Mouse (Mus musculus): ENCODE results near the gene Tlr3. TPM values are rescaled to one million over a fixed set of nuclear protein-coding genes. Genes with fewer than 3 reads are reported as not detected.

The Tlr3 gene
- polyA plus RNA-seq, 1 experiment, result 14.3 TPM

- Histone ChIP-seq H3K27ac (ENCODE audit: insufficient read depth, low read depth, low read length) (peak overlapping the region; percentile 66; the same call in 1 of the 2 replicates), H3K4me3 (ENCODE audit: insufficient read depth, low read length) (peak overlapping the region; percentile 63)
Measured at GRCm38 (mm10) chr8:45409702-45410101, 1.2 kb downstream of the Tlr3 start.

GRCm38 (mm10) chr8:45383250-45383649, 27.6 kb downstream of the Tlr3 start:
- Histone ChIP-seq H3K27ac (ENCODE audit: insufficient read depth, low read depth, low read length) (no peak overlapping the region), H3K4me1 (ENCODE audit: control insufficient read depth, insufficient read depth, low read length) (no peaks in the 10 kb centered on the region), H3K4me3 (ENCODE audit: insufficient read depth, low read length) (no peak overlapping the region)
- no peak for TF ChIP-seq CTCF (IDR thresholded peaks at IDR 0.05; ENCODE audit: low read depth, low read length)

More at GRCm38 (mm10) chr8:45409702-45410101, 1.2 kb downstream of the Tlr3 start:
- no peak for TF ChIP-seq CTCF (IDR thresholded peaks at IDR 0.05; ENCODE audit: low read depth, low read length)
- TF ChIP-seq POLR2A (IDR thresholded peaks at IDR 0.05; ENCODE audit: borderline replicate concordance, low read depth, low read length), result no peak
- peaks cover 15% of the 10 kb centered on the region for H3K4me1 ChIP-seq (ENCODE audit: control insufficient read depth, insufficient read depth, low read length)

- TF ChIP-seq POLR2A (IDR thresholded peaks at IDR 0.05; ENCODE audit: borderline replicate concordance, low read depth, low read length), result no peak
- Histone ChIP-seq H3K27ac (ENCODE audit: insufficient read depth, low read depth, low read length) (no peak within 1 kb of the TSS), H3K4me1 (ENCODE audit: control insufficient read depth, insufficient read depth, low read length) (no peaks in the 10 kb centered on the region), H3K4me3 (ENCODE audit: insufficient read depth, low read length) (no peak within 1 kb of the TSS)
Measured at GRCm38 (mm10) chr8:45381963-45382347, 28.9 kb downstream of the Tlr3 start, which contains the start of gene Fam149a. TSS of gene Fam149a (minus strand) at chr8:45382291.

- Histone ChIP-seq H3K27ac (ENCODE audit: insufficient read depth, low read depth, low read length) (no peak overlapping the region), H3K4me3 (ENCODE audit: insufficient read depth, low read length) (no peak overlapping the region), H3K4me1 (ENCODE audit: control insufficient read depth, insufficient read depth, low read length) (no peaks in the 10 kb centered on the region)
- no peak for TF ChIP-seq CTCF (IDR thresholded peaks at IDR 0.05; ENCODE audit: low read depth, low read length)
- no peak for TF ChIP-seq POLR2A (IDR thresholded peaks at IDR 0.05; ENCODE audit: borderline replicate concordance, low read depth, low read length)
Measured at GRCm38 (mm10) chr8:45381075-45381962, 29.6 kb downstream of the Tlr3 start.

- Histone ChIP-seq H3K4me3 (ENCODE audit: insufficient read depth, low read length) (no peak overlapping the region), H3K4me1 (ENCODE audit: control insufficient read depth, insufficient read depth, low read length) (no peaks in the 10 kb centered on the region), H3K27ac (ENCODE audit: insufficient read depth, low read depth, low read length) (no peak overlapping the region)
- no peak for TF ChIP-seq POLR2A (IDR thresholded peaks at IDR 0.05; ENCODE audit: borderline replicate concordance, low read depth, low read length)
- TF ChIP-seq CTCF (IDR thresholded peaks at IDR 0.05; ENCODE audit: low read depth, low read length), result no peak
Measured at GRCm38 (mm10) chr8:45380598-45380997, 30.3 kb downstream of the Tlr3 start.

- H3K4me1 ChIP-seq (ENCODE audit: control insufficient read depth, insufficient read depth, low read length), result no peaks in the 10 kb centered on the region
- TF ChIP-seq CTCF (IDR thresholded peaks at IDR 0.05; ENCODE audit: low read depth, low read length), result no peak
- no peak for TF ChIP-seq POLR2A (IDR thresholded peaks at IDR 0.05; ENCODE audit: borderline replicate concordance, low read depth, low read length)
- H3K27ac ChIP-seq (ENCODE audit: insufficient read depth, low read depth, low read length), result no peak overlapping the region
- no peak overlapping the region for H3K4me3 ChIP-seq (ENCODE audit: insufficient read depth, low read length)
Measured at GRCm38 (mm10) chr8:45374071-45374470, 36.8 kb downstream of the Tlr3 start.

GRCm38 (mm10) chr8:45367154-45367553, 43.7 kb downstream of the Tlr3 start:
- Histone ChIP-seq H3K4me3 (ENCODE audit: insufficient read depth, low read length) (no peak overlapping the region), H3K27ac (ENCODE audit: insufficient read depth, low read depth, low read length) (no peak overlapping the region), H3K4me1 (ENCODE audit: control insufficient read depth, insufficient read depth, low read length) (peaks cover 4% of the 10 kb centered on the region)
- TF ChIP-seq POLR2A (IDR thresholded peaks at IDR 0.05; ENCODE audit: borderline replicate concordance, low read depth, low read length) (no peak), CTCF (IDR thresholded peaks at IDR 0.05; ENCODE audit: low read depth, low read length) (no peak)

GRCm38 (mm10) chr8:45363220-45363619, 47.7 kb downstream of the Tlr3 start:
- Histone ChIP-seq H3K27ac (ENCODE audit: insufficient read depth, low read depth, low read length) (no peak overlapping the region), H3K4me3 (ENCODE audit: insufficient read depth, low read length) (no peak overlapping the region), H3K4me1 (ENCODE audit: control insufficient read depth, insufficient read depth, low read length) (peaks cover 4% of the 10 kb centered on the region)
- TF ChIP-seq CTCF (IDR thresholded peaks at IDR 0.05; ENCODE audit: low read depth, low read length), result no peak

GRCm38 (mm10) chr8:45362323-45362722, 48.6 kb downstream of the Tlr3 start:
- TF ChIP-seq POLR2A (IDR thresholded peaks at IDR 0.05; ENCODE audit: borderline replicate concordance, low read depth, low read length) (no peak), CTCF (IDR thresholded peaks at IDR 0.05; ENCODE audit: low read depth, low read length) (no peak)

GRCm38 (mm10) chr8:45359091-45359605, 51.7 kb downstream of the Tlr3 start:
- H3K4me3 ChIP-seq (ENCODE audit: insufficient read depth, low read length), result no peak overlapping the region
- no peak overlapping the region for H3K27ac ChIP-seq (ENCODE audit: insufficient read depth, low read depth, low read length)
- no peaks in the 10 kb centered on the region for H3K4me1 ChIP-seq (ENCODE audit: control insufficient read depth, insufficient read depth, low read length)
- TF ChIP-seq POLR2A (IDR thresholded peaks at IDR 0.05; ENCODE audit: borderline replicate concordance, low read depth, low read length) (no peak), CTCF (IDR thresholded peaks at IDR 0.05; ENCODE audit: low read depth, low read length) (no peak)

More at GRCm38 (mm10) chr8:45362323-45362722, 48.6 kb downstream of the Tlr3 start:
- H3K4me3 ChIP-seq (ENCODE audit: insufficient read depth, low read length), result no peak overlapping the region
- H3K27ac ChIP-seq (ENCODE audit: insufficient read depth, low read depth, low read length), result no peak overlapping the region
- peaks cover 4% of the 10 kb centered on the region for H3K4me1 ChIP-seq (ENCODE audit: control insufficient read depth, insufficient read depth, low read length)

All from bone marrow macrophage, adult 2 months (primary cell).